Mouse (Mus musculus) midbrain, postnatal 0 days (tissue): Measurements from ENCODE around the gene Slit3. TPM values are rescaled to one million over a fixed set of nuclear protein-coding genes. Genes with fewer than 3 reads are reported as not detected.

ENCODE experiments used
- ATAC-seq: fragments of 200-750 bp; cut with Nextera tagmentation; 2 replicates; pipeline ENCODE4 v1.8.0; 2017; ENCODE audit warnings: moderate number of reproducible peaks, mild to moderate bottlenecking, moderate TSS enrichment, moderate library complexity; ENCODE audit not compliant: low FRiP score
- DNase-seq: peaks from one replicate; pipeline ENCODE4 v3.0.0-alpha.2; 2015; ENCODE audit warnings: low spot score
- H3K27ac ChIP-seq: fragments of 300-500 bp; sonication (generic); 2 replicates; pipeline ENCODE4 v1.5.1; 2014; ENCODE audit warnings: low read depth, mild to moderate bottlenecking, low read length, mixed read lengths
- H3K27me3 ChIP-seq: fragments of 300-500 bp; sonication (generic); 2 replicates; pipeline ENCODE4 v1.6.1; 2014; ENCODE audit warnings: low read length, control low read depth, mixed read lengths; ENCODE audit not compliant: insufficient read depth
- H3K36me3 ChIP-seq: fragments of 300-500 bp; sonication (generic); 2 replicates; pipeline ENCODE4 v1.6.1; 2014; ENCODE audit warnings: low read length, control low read depth, mixed read lengths; ENCODE audit not compliant: insufficient read depth
- H3K4me1 ChIP-seq: fragments of 300-500 bp; sonication (generic); 2 replicates; pipeline ENCODE4 v1.6.1; 2014; ENCODE audit warnings: mild to moderate bottlenecking, control low read depth, antibody characterized with exemption, low read length, mixed read lengths; ENCODE audit not compliant: insufficient read depth
- H3K4me2 ChIP-seq: fragments of 300-500 bp; sonication (generic); 2 replicates; pipeline ENCODE4 v1.6.1; 2014; ENCODE audit warnings: low read depth, mild to moderate bottlenecking, low read length, mixed read lengths; ENCODE audit not compliant: poor library complexity, severe bottlenecking
- H3K4me3 ChIP-seq: fragments of 300-500 bp; sonication (generic); 2 replicates; pipeline ENCODE4 v1.5.1; 2014; ENCODE audit warnings: low read depth, mild to moderate bottlenecking, low read length, moderate library complexity
- H3K9ac ChIP-seq: fragments of 300-500 bp; sonication (generic); replicated peaks from 2 replicates; pipeline ENCODE4 v1.6.1; 2014; ENCODE audit warnings: mild to moderate bottlenecking, low read length, moderate library complexity, mixed read lengths; ENCODE audit not compliant: poor library complexity, severe bottlenecking
- H3K9me3 ChIP-seq: fragments of 300-500 bp; sonication (generic); 2 replicates; pipeline ENCODE4 v1.6.1; 2016; ENCODE audit warnings: low read length, control low read depth
- CTCF ChIP-seq: IDR thresholded peaks from 2 replicates; pipeline ENCODE4 v1.5.1; 2016; ENCODE audit warnings: antibody characterized with exemption, mild to moderate bottlenecking
- WGBS: fragments of 180-500 bp; shearing (Covaris S2); extraction: QIAGEN DNeasy Blood & Tissue Kit; methylation state at CpG from one replicate; pipeline ENCODE4 v1.1.7; 2014; 5-methylcytosine and 5-hydroxymethylcytosine counted together
- polyA plus RNA-seq: library from polyadenylated mRNA; unstranded; fragments of >200 nt; fragmentation: Nextera tagmentation; extraction: Ambion mirVana; gene quantifications from 2 replicates; pipeline ENCODE4 v1.2.1, GENCODE M21; 2015
- total RNA-seq: library from RNA; depleted of rRNA; stranded (reverse); fragments of >200 nt; gene quantifications from 2 replicates; pipeline ENCODE4 v1.2.3, GENCODE M21; 2014

The Slit3 gene
- total and polyA plus RNA-seq, 2 experiments from 2014 or later = 3.6 to 7.7 TPM

GRCm38 (mm10) chr11:35679976-35680375 is 559.0 kb downstream of the Slit3 start:
- H3K27ac ChIP-seq = no peak overlapping the region
- H3K9me3 ChIP-seq = no peaks in the 10 kb centered on the region
- H3K9ac ChIP-seq = no peak overlapping the region
- DNase-seq (no peak), ATAC-seq (no peak)
- no peak for TF ChIP-seq CTCF
- H3K4me3 ChIP-seq = no peak overlapping the region
- no peak overlapping the region for H3K4me2 ChIP-seq
- H3K36me3 ChIP-seq = no peaks in the 10 kb centered on the region
- H3K4me1 ChIP-seq = no peaks in the 10 kb centered on the region
- WGBS = 84% methylated on average over 5 of the region's 5 CpGs
- H3K27me3 ChIP-seq = no peaks in the 10 kb centered on the region

- 79% methylated on average over 6 of the region's 6 CpGs for WGBS
- ATAC-seq = no peak
- Histone ChIP-seq H3K4me2 (no peak overlapping the region), H3K27ac (no peak overlapping the region), H3K9ac (no peak overlapping the region), H3K9me3 (no peaks in the 10 kb centered on the region), H3K4me3 (no peak overlapping the region), H3K36me3 (no peaks in the 10 kb centered on the region), H3K4me1 (no peaks in the 10 kb centered on the region), H3K27me3 (no peaks in the 10 kb centered on the region)
- no peak for DNase-seq
- TF ChIP-seq CTCF = no peak
Measured at GRCm38 (mm10) chr11:35687316-35687715, 566.3 kb downstream of the Slit3 start.

GRCm38 (mm10) chr11:35690515-35691281 is 569.7 kb downstream of the Slit3 start:
- H3K9ac ChIP-seq = no peak overlapping the region
- no peaks in the 10 kb centered on the region for H3K9me3 ChIP-seq
- no peak overlapping the region for H3K4me3 ChIP-seq
- no peak for TF ChIP-seq CTCF
- H3K4me2 ChIP-seq = no peak overlapping the region
- 63% methylated on average over 7 of the region's 7 CpGs for WGBS
- no peak overlapping the region for H3K27ac ChIP-seq
- H3K27me3 ChIP-seq = no peaks in the 10 kb centered on the region
- ATAC-seq (no peak), DNase-seq (no peak)
- H3K4me1 ChIP-seq = no peaks in the 10 kb centered on the region
- no peaks in the 10 kb centered on the region for H3K36me3 ChIP-seq

- H3K27ac ChIP-seq = no peak overlapping the region
- ATAC-seq (no peak), DNase-seq (peak; percentile 80)
- no peaks in the 10 kb centered on the region for H3K9me3 ChIP-seq
- no peak overlapping the region for H3K4me2 ChIP-seq
- no peak overlapping the region for H3K9ac ChIP-seq
- no peaks in the 10 kb centered on the region for H3K4me1 ChIP-seq
- H3K36me3 ChIP-seq = no peaks in the 10 kb centered on the region
- H3K4me3 ChIP-seq = no peak overlapping the region
- 14% methylated on average over 5 of the region's 5 CpGs for WGBS
- TF ChIP-seq CTCF = peak; percentile 95
- no peaks in the 10 kb centered on the region for H3K27me3 ChIP-seq
Measured at GRCm38 (mm10) chr11:35693136-35693535, 572.1 kb downstream of the Slit3 start.

GRCm38 (mm10) chr11:35693625-35694024 is 572.6 kb downstream of the Slit3 start:
- DNase-seq (no peak), ATAC-seq (no peak)
- Histone ChIP-seq H3K9me3 (no peaks in the 10 kb centered on the region), H3K27me3 (no peaks in the 10 kb centered on the region), H3K4me1 (no peaks in the 10 kb centered on the region), H3K4me2 (no peak overlapping the region), H3K36me3 (no peaks in the 10 kb centered on the region), H3K27ac (no peak overlapping the region), H3K4me3 (no peak overlapping the region), H3K9ac (no peak overlapping the region)
- 86% methylated on average over 7 of the region's 7 CpGs for WGBS
- TF ChIP-seq CTCF = no peak

- H3K4me2 ChIP-seq = no peak overlapping the region
- no peaks in the 10 kb centered on the region for H3K4me1 ChIP-seq
- no peak for DNase-seq
- H3K27ac ChIP-seq = no peak overlapping the region
- no peaks in the 10 kb centered on the region for H3K27me3 ChIP-seq
- no peaks in the 10 kb centered on the region for H3K36me3 ChIP-seq
- ATAC-seq = no peak
- TF ChIP-seq CTCF = no peak
- no peak overlapping the region for H3K4me3 ChIP-seq
- 89% methylated on average over 7 of the region's 7 CpGs for WGBS
- H3K9me3 ChIP-seq = no peaks in the 10 kb centered on the region
- H3K9ac ChIP-seq = no peak overlapping the region
Measured at GRCm38 (mm10) chr11:35697476-35697875, 576.5 kb downstream of the Slit3 start.
